19 mouse cellular contexts compared by ENCODE assay signal in the genomic region with DNA sequence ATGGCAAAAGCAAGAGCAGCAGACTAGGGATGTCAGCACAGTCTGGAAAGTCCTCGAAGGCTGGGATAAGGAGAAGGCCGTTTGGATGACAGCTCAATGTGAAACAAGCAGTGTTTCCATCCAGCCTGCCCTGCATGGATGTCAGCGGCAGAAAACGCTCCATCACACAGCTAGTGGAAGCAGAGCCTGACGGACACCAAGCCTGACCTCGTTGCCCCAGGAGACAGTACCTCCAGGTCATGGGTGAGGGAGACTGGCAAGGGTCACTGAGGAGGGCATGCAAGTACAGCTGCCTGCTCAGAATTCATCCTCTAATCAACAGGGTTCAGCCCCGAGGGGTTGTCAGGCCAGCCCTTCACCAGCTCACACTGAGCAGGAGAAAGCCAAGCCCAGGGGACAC.
DNase-seq lines count a peak whose midpoint lies in the region; ATAC-seq lines count a peak whose summit lies in the region.
"Had no signal": no experiment of that assay in that cellular context is flagged by ENCODE, and none has a peak within 500 bp of the region (broad histone marks: within the 10 kb centered on the region; RNA-seq: fewer than 3 reads in every experiment).

No protein-coding gene starts in this region.

- H3K4me2 ChIP-seq in hindbrain, embryonic 11.5 days (replicated peaks; ENCODE audit: low read depth, low read length) = no peak overlapping the region
- H3K4me2 ChIP-seq in hindbrain, embryonic 12.5 days (replicated peaks) = no peak overlapping the region
- H3K4me2 ChIP-seq: forebrain, embryonic 13.5 days; heart, embryonic 11.5 days had no signal

- no peaks in the 10 kb centered on the region for H3K9me3 ChIP-seq in hindbrain, embryonic 11.5 days (ENCODE audit: control insufficient read depth, low read length)
- H3K9me3 ChIP-seq in hindbrain, embryonic 12.5 days (replicated peaks) = no peaks in the 10 kb centered on the region
- H3K9me3 ChIP-seq: forebrain, embryonic 13.5 days had no signal

- no peak overlapping the region for H3K27ac ChIP-seq in hindbrain, embryonic 11.5 days (ENCODE audit: low read depth, low read length)
- H3K27ac ChIP-seq in hindbrain, embryonic 12.5 days = no peak overlapping the region
- H3K27ac ChIP-seq: forebrain, embryonic 13.5 days; macrophage had no signal

- peak; percentile 39 for DNase-seq in hindbrain, embryonic 11.5 days (ENCODE audit: low spot score)
- peak; percentile 29 for DNase-seq in adrenal gland, adult 8-10 months
- DNase-seq in adrenal gland, postnatal 14 days = peak; percentile 26
- no peak for DNase-seq in lung, postnatal 25 days (ENCODE audit: low spot score)
- DNase-seq in right cerebral cortex, postnatal 4 days = no peak
- DNase-seq: cerebellum, adult 11-12 months; gastrocnemius, postnatal 36 days; heart, postnatal 36 days; kidney, adult 2 months; kidney, postnatal 36 days; layer of hippocampus, adult 9-11 months; lung, adult 18-20 months; spleen, adult 18-20 months; thymus, adult 2 months had no signal

- H3K27me3 ChIP-seq in hindbrain, embryonic 11.5 days (ENCODE audit: control insufficient read depth, insufficient read depth, low read length) = no peaks in the 10 kb centered on the region
- H3K27me3 ChIP-seq in hindbrain, embryonic 12.5 days = no peaks in the 10 kb centered on the region
- H3K27me3 ChIP-seq: forebrain, embryonic 13.5 days had no signal

- no peak overlapping the region for H3K4me3 ChIP-seq in hindbrain, embryonic 11.5 days (ENCODE audit: low read depth, low read length)
- no peak overlapping the region for H3K4me3 ChIP-seq in hindbrain, embryonic 12.5 days
- H3K4me3 ChIP-seq: forebrain, embryonic 13.5 days had no signal

- peak; percentile 49; the same call in 1 of the 2 replicates for ATAC-seq in hindbrain, embryonic 11.5 days (ENCODE audit: low FRiP score)
- ATAC-seq in hindbrain, embryonic 12.5 days (ENCODE audit: low FRiP score) = no peak
- ATAC-seq in monocyte, adult 5-6 weeks (replicated peaks; ENCODE audit: insufficient number of reproducible peaks, low FRiP score, low TSS enrichment, poor library complexity, severe bottlenecking) = 0 out of 2 replicates have a peak, but pooled peaks have one; percentile 3
- ATAC-seq: forebrain, embryonic 13.5 days had no signal

- no peaks in the 10 kb centered on the region for H3K36me3 ChIP-seq in hindbrain, embryonic 11.5 days (ENCODE audit: control insufficient read depth, insufficient read depth, low read length)
- H3K36me3 ChIP-seq in hindbrain, embryonic 12.5 days = no peaks in the 10 kb centered on the region

- H3K4me1 ChIP-seq in hindbrain, embryonic 11.5 days (replicated peaks; ENCODE audit: control insufficient read depth, insufficient read depth, low read length) = no peaks in the 10 kb centered on the region
- H3K4me1 ChIP-seq in hindbrain, embryonic 12.5 days = peaks cover 5% of the 10 kb centered on the region; the same call in 1 of the 2 replicates
- H3K4me1 ChIP-seq: forebrain, embryonic 13.5 days had no signal

- WGBS in hindbrain, embryonic 11.5 days = 15% methylated on average over 7 of the region's 7 CpGs
- WGBS in hindbrain, embryonic 12.5 days = 20% methylated on average over 7 of the region's 7 CpGs

- H3K9ac ChIP-seq in hindbrain, embryonic 11.5 days (ENCODE audit: low read depth, low read length) = no peak overlapping the region
- H3K9ac ChIP-seq in hindbrain, embryonic 12.5 days = no peak overlapping the region
- H3K9ac ChIP-seq: forebrain, embryonic 13.5 days had no signal

Comparison
In these comparisons a context has a peak if more than half of its experiments do, and no peak if none do; other contexts are left out.
1. DNase-seq: peak in hindbrain, embryonic 11.5 days (single experiment), adrenal gland, adult 8-10 months (single experiment) and adrenal gland, postnatal 14 days (single experiment); none in lung, postnatal 25 days (single experiment) and right cerebral cortex, postnatal 4 days (single experiment).